Mouse (Mus musculus) MEL (cell line): ENCODE measurements around the gene Plcb4. TPM values are rescaled to one million over a fixed set of nuclear protein-coding genes. Genes with fewer than 3 reads are reported as not detected.

Source experiments
- DNase-seq: peaks from one replicate; pipeline ENCODE4 v3.0.0; 2011; ENCODE audit warnings: low read depth, low spot score
- H3K27ac ChIP-seq: 2 replicates; pipeline ENCODE4 v1.5.1; 2012; ENCODE audit warnings: low read depth, mild to moderate bottlenecking, control low read depth, low read length, moderate library complexity; ENCODE audit not compliant: control insufficient read depth
- H3K27me3 ChIP-seq, 2 experiments: fragments of 150-350 bp in 1 of 2; sonication (generic) in 1 of 2; 2 replicates each; pipeline ENCODE4 v1.6.1; 2012; ENCODE audit warnings: low read length in 2 of 2, mild to moderate bottlenecking in 2 of 2, improper control_type of control experiment in 1 of 2, moderate library complexity in 1 of 2; ENCODE audit not compliant: insufficient read depth in 2 of 2, control insufficient read depth in 1 of 2
- H3K36me3 ChIP-seq, 2 experiments: 2 replicates each; pipeline ENCODE4 v1.6.1; 2012 to 2014; ENCODE audit warnings: low read length in 2 of 2, improper control_type of control experiment in 1 of 2, inconsistent platforms in 1 of 2, mild to moderate bottlenecking in 1 of 2; ENCODE audit not compliant: insufficient read depth in 2 of 2, control insufficient read depth in 1 of 2
- H3K4me1 ChIP-seq, 2 experiments: fragments of 150-350 bp in 1 of 2; sonication (generic) in 1 of 2; 2 replicates each; pipeline ENCODE4 v1.6.1; 2012; ENCODE audit warnings: low read length in 2 of 2, improper control_type of control experiment in 1 of 2, mild to moderate bottlenecking in 1 of 2; ENCODE audit not compliant: insufficient read depth in 2 of 2, control insufficient read depth in 1 of 2
- H3K4me3 ChIP-seq, 2 experiments: fragments of 150-350 bp in 1 of 2; sonication (generic) in 1 of 2; 2 replicates each; pipeline ENCODE4 v1.5.1; 2012; ENCODE audit warnings: low read depth in 2 of 2, low read length in 2 of 2, mild to moderate bottlenecking in 2 of 2, moderate library complexity in 2 of 2, control low read depth in 1 of 2, improper control_type of control experiment in 1 of 2; ENCODE audit not compliant: control insufficient read depth in 1 of 2, insufficient read depth in 1 of 2
- H3K79me2 ChIP-seq: 2 replicates; pipeline ENCODE4 v1.6.1; 2012; ENCODE audit warnings: mild to moderate bottlenecking, low read length, moderate library complexity; ENCODE audit not compliant: control insufficient read depth, poor library complexity, insufficient read depth
- H3K9ac ChIP-seq: 2 replicates; pipeline ENCODE4 v1.6.1; 2012; ENCODE audit warnings: low read depth, mild to moderate bottlenecking, control low read depth, low read length, moderate library complexity; ENCODE audit not compliant: control insufficient read depth, poor library complexity, severe bottlenecking
- H3K9me3 ChIP-seq: fragments of 150-350 bp; sonication (generic); replicated peaks from 2 replicates; pipeline ENCODE4 v1.6.1; 2012; ENCODE audit warnings: mild to moderate bottlenecking, low read length, improper control_type of control experiment, moderate library complexity; ENCODE audit not compliant: insufficient read depth
- BHLHE40 ChIP-seq: IDR thresholded peaks from 2 replicates; pipeline ENCODE4 v1.6.1; 2012; ENCODE audit warnings: low read depth, mild to moderate bottlenecking, inconsistent platforms, low read length, improper control_type of control experiment, borderline replicate concordance
- CHD2 ChIP-seq: IDR thresholded peaks from 2 replicates; pipeline ENCODE4 v1.6.1; 2011; ENCODE audit warnings: low read length, improper control_type of control experiment
- E2F4 ChIP-seq: IDR thresholded peaks from 2 replicates; pipeline ENCODE4 v1.6.1; 2011; ENCODE audit warnings: low read depth, low read length, improper control_type of control experiment, borderline replicate concordance
- EP300 ChIP-seq, 2 experiments: IDR thresholded peaks; 2 replicates each; pipeline ENCODE4 v1.6.1; 2011; ENCODE audit warnings: improper control_type of control experiment in 2 of 2, low read length in 2 of 2, low read depth in 1 of 2, mild to moderate bottlenecking in 1 of 2
- GATA1 ChIP-seq: IDR thresholded peaks from 2 replicates; pipeline ENCODE4 v1.6.1; 2011; ENCODE audit warnings: low read depth, low read length, improper control_type of control experiment
- HCFC1 ChIP-seq: IDR thresholded peaks from 2 replicates; pipeline ENCODE4 v1.6.1; 2012; ENCODE audit warnings: low read depth, mild to moderate bottlenecking, inconsistent platforms, low read length, improper control_type of control experiment, moderate library complexity
- JUND ChIP-seq: IDR thresholded peaks from 2 replicates; pipeline ENCODE4 v1.6.1; 2011; ENCODE audit warnings: low read depth, mild to moderate bottlenecking, improper control_type of control experiment, low read length
- KAT2A ChIP-seq: conservative IDR thresholded peaks from 2 replicates; pipeline ENCODE4 v1.6.1; 2012; ENCODE audit warnings: low read depth, low read length, improper control_type of control experiment, inconsistent platforms
- MEF2A ChIP-seq: IDR thresholded peaks from 2 replicates; pipeline ENCODE4 v1.6.1; 2014; ENCODE audit warnings: low read depth, mild to moderate bottlenecking, inconsistent platforms, low read length, improper control_type of control experiment; ENCODE audit not compliant: poor library complexity, insufficient replicate concordance, severe bottlenecking; ENCODE audit errors: extremely low read depth
- MXI1 ChIP-seq: IDR thresholded peaks from 2 replicates; pipeline ENCODE4 v1.6.1; 2011; ENCODE audit warnings: mild to moderate bottlenecking, low read depth, low read length, improper control_type of control experiment
- MYB ChIP-seq: IDR thresholded peaks from 2 replicates; pipeline ENCODE4 v1.6.1; 2011; ENCODE audit warnings: mild to moderate bottlenecking, low read depth, low read length, improper control_type of control experiment
- MYC ChIP-seq: IDR thresholded peaks from 2 replicates; pipeline ENCODE4 v1.6.1; 2011; ENCODE audit warnings: low read depth, mild to moderate bottlenecking, low read length, improper control_type of control experiment, moderate library complexity
- NELFE ChIP-seq: IDR thresholded peaks from 2 replicates; pipeline ENCODE4 v1.6.1; 2011; ENCODE audit warnings: low read depth, low read length, improper control_type of control experiment
- RCOR1 ChIP-seq: IDR thresholded peaks from 2 replicates; pipeline ENCODE4 v1.6.1; 2012; ENCODE audit warnings: low read depth, mild to moderate bottlenecking, inconsistent platforms, low read length, improper control_type of control experiment
- SIN3A ChIP-seq: IDR thresholded peaks from 2 replicates; pipeline ENCODE4 v1.6.1; 2012; ENCODE audit warnings: low read length, improper control_type of control experiment, inconsistent platforms
- SMC3 ChIP-seq: IDR thresholded peaks from 2 replicates; pipeline ENCODE4 v1.6.1; 2011; ENCODE audit warnings: low read depth, low read length, improper control_type of control experiment
- TCF12 ChIP-seq: IDR thresholded peaks from 2 replicates; pipeline ENCODE4 v1.6.1; 2014; ENCODE audit warnings: low read depth, mild to moderate bottlenecking, inconsistent platforms, low read length, improper control_type of control experiment, moderate library complexity
- USF1 ChIP-seq: IDR thresholded peaks from 2 replicates; pipeline ENCODE4 v1.6.1; 2014; ENCODE audit warnings: low read depth, mild to moderate bottlenecking, inconsistent platforms, low read length, improper control_type of control experiment, moderate library complexity
- USF2 ChIP-seq, 2 experiments: IDR thresholded peaks; 2 replicates each; pipeline ENCODE4 v1.6.1; 2011 to 2012; ENCODE audit warnings: improper control_type of control experiment in 2 of 2, low read length in 2 of 2, borderline replicate concordance in 1 of 2, inconsistent platforms in 1 of 2, low read depth in 1 of 2, mild to moderate bottlenecking in 1 of 2; ENCODE audit not compliant: insufficient read depth in 1 of 2
- ZKSCAN1 ChIP-seq: IDR thresholded peaks from 2 replicates; pipeline ENCODE4 v1.6.1; 2012; ENCODE audit warnings: low read depth, mild to moderate bottlenecking, inconsistent platforms, low read length, improper control_type of control experiment, moderate library complexity
- ZMIZ1 ChIP-seq: IDR thresholded peaks from 2 replicates; pipeline ENCODE4 v1.6.1; 2012; ENCODE audit warnings: low read depth, mild to moderate bottlenecking, inconsistent platforms, low read length, improper control_type of control experiment, moderate library complexity
- ZNF384 ChIP-seq: IDR thresholded peaks from 2 replicates; pipeline ENCODE4 v1.6.1; 2012; ENCODE audit warnings: low read depth, mild to moderate bottlenecking, inconsistent platforms, low read length, improper control_type of control experiment
- polyA plus RNA-seq, 2 experiments: library from polyadenylated mRNA; stranded (reverse) in 1 of 2; unstranded in 1 of 2; fragments of >175 nt in 1 of 2; fragments of >200 nt in 1 of 2; gene quantifications; 2 replicates each; pipeline versions ENCODE4 v1.2.1 to v1.2.4; 2012; ENCODE audit warnings: low replicate concordance in 2 of 2, low read depth in 1 of 2; ENCODE audit not compliant: insufficient read length in 2 of 2, insufficient read depth in 1 of 2, missing spikeins in 1 of 2
- total RNA-seq: library from RNA; depleted of rRNA; stranded (reverse); fragments of 300-350 nt; gene quantifications from 2 replicates; pipeline ENCODE4 v1.2.3, GENCODE M21; 2012

Plcb4 gene
- total and polyA plus RNA-seq, 3 experiments = not detected

- Histone ChIP-seq H3K4me1 (no peaks in the 10 kb centered on the region), H3K9me3 (no peaks in the 10 kb centered on the region), H3K27ac (no peak overlapping the region), H3K36me3 (no peaks in the 10 kb centered on the region)
- no peak for DNase-seq
- no peak for TF ChIP-seq NELFE
- no peak for TF ChIP-seq EP300 (IDR thresholded peaks at IDR 0.05; ENCODE audit: low read depth in 1 of 2, low read length in 2 of 2)
- TF ChIP-seq KAT2A = no peak
- no peak for TF ChIP-seq MYB
- TF ChIP-seq MEF2A = no peak
- no peak for TF ChIP-seq USF1
- TF ChIP-seq BHLHE40 = no peak
- TF ChIP-seq, all 39 proteins: peak for 0
- Histone ChIP-seq H3K79me2 (no peaks in the 10 kb centered on the region), H3K27me3 (no peaks in the 10 kb centered on the region), H3K9ac (no peak overlapping the region), H3K4me3 (no peak overlapping the region)
Measured at GRCm38 (mm10) chr2:135978790-135979189, 320.0 kb downstream of the Plcb4 start.

- H3K27me3 ChIP-seq = no peaks in the 10 kb centered on the region
- H3K9me3 ChIP-seq = no peaks in the 10 kb centered on the region
- no peak overlapping the region for H3K4me3 ChIP-seq
- H3K27ac ChIP-seq = no peak overlapping the region
- no peaks in the 10 kb centered on the region for H3K4me1 ChIP-seq
- no peaks in the 10 kb centered on the region for H3K79me2 ChIP-seq
- TF ChIP-seq BHLHE40 (no peak), ZNF384 (no peak), CHD2 (no peak), ZMIZ1 (no peak), SMC3 (no peak), SIN3A (no peak), USF2 (IDR thresholded peaks at IDR 0.05; ENCODE audit: borderline replicate concordance in 1 of 2, insufficient read depth in 1 of 2, low read depth in 1 of 2, low read length in 2 of 2) (no peak), GATA1 (no peak), MYB (no peak), E2F4 (no peak)
- H3K36me3 ChIP-seq = no peaks in the 10 kb centered on the region
- no peak for DNase-seq
- no peak overlapping the region for H3K9ac ChIP-seq
Measured at GRCm38 (mm10) chr2:135980428-135980827, 321.6 kb downstream of the Plcb4 start.

- no peak overlapping the region for H3K4me3 ChIP-seq
- no peaks in the 10 kb centered on the region for H3K9me3 ChIP-seq
- DNase-seq = no peak
- no peaks in the 10 kb centered on the region for H3K4me1 ChIP-seq
- TF ChIP-seq MXI1 = no peak
- no peak for TF ChIP-seq MYB
- no peak for TF ChIP-seq JUND
- no peak for TF ChIP-seq RCOR1
- TF ChIP-seq HCFC1 = no peak
- no peak for TF ChIP-seq TCF12
- no peak for TF ChIP-seq MYC
- TF ChIP-seq ZMIZ1 = no peak
- TF ChIP-seq ZKSCAN1 = no peak
- no peak for TF ChIP-seq E2F4
- H3K9ac ChIP-seq = no peak overlapping the region
- no peaks in the 10 kb centered on the region for H3K79me2 ChIP-seq
- no peaks in the 10 kb centered on the region for H3K36me3 ChIP-seq
- no peaks in the 10 kb centered on the region for H3K27me3 ChIP-seq
- no peak overlapping the region for H3K27ac ChIP-seq
Measured at GRCm38 (mm10) chr2:135983972-135984371, 325.2 kb downstream of the Plcb4 start.
